Mouse (Mus musculus): ENCODE measurements around the gene Dnaaf2.
A peak's percentile ranks its signal among the peaks of the same experiment; 100 is the strongest.
"Not testable (repeated sequence)": the region's sequence is repeated elsewhere in the genome, so short reads cannot be mapped to it uniquely, and the experiment has no call there.

Dnaaf2 gene

GRCm38 (mm10) chr12:69163586-69163985 lies 34.6 kb downstream of the Dnaaf2 start:
- DNase-seq = not testable (repeated sequence)

GRCm38 (mm10) chr12:69160677-69161076 lies 37.6 kb downstream of the Dnaaf2 start:
- not testable (repeated sequence) for DNase-seq

GRCm38 (mm10) chr12:69159578-69159940 lies 38.7 kb downstream of the Dnaaf2 start:
- DNase-seq = peak; percentile 14 to 62

GRCm38 (mm10) chr12:69158765-69159577 lies 39.3 kb downstream of the Dnaaf2 start, which contains the start of gene Rps29:
Gene Rps29, minus strand, starts transcription at chr12:69159186.
- DNase-seq = peak; percentile 97 to 98

- no peak for DNase-seq
These were observed 39.9 kb downstream of the Dnaaf2 start for GRCm38 (mm10) chr12:69158366-69158764.

GRCm38 (mm10) chr12:69157107-69157506 lies 41.1 kb downstream of the Dnaaf2 start:
- DNase-seq = no peak

GRCm38 (mm10) chr12:69156436-69156835 lies 41.8 kb downstream of the Dnaaf2 start:
- no peak for DNase-seq

- no peak for DNase-seq
These were observed 42.3 kb downstream of the Dnaaf2 start for GRCm38 (mm10) chr12:69155923-69156322.

GRCm38 (mm10) chr12:69150049-69150448 lies 48.2 kb downstream of the Dnaaf2 start:
- no peak for DNase-seq

- no peak for DNase-seq
These were observed 51.0 kb downstream of the Dnaaf2 start for GRCm38 (mm10) chr12:69147166-69147735.

GRCm38 (mm10) chr12:69143460-69143859 lies 54.8 kb downstream of the Dnaaf2 start:
- no peak for DNase-seq

GRCm38 (mm10) chr12:69139841-69140240 lies 58.4 kb downstream of the Dnaaf2 start:
- DNase-seq = no peak

- DNase-seq = no peak
These were observed 59.0 kb downstream of the Dnaaf2 start for GRCm38 (mm10) chr12:69139201-69139600.

All from cerebellum, postnatal 14 days (tissue).